Mouse (Mus musculus) lung, postnatal 0 days (tissue): ENCODE measurements at regions not wholly inside any gene's neighbourhood (a gene's known extent, or its start where the extent isn't known, plus 50 kb on each side); places are given as distances from the start of the nearest gene placed in this dataset.

Source experiments
- CTCF ChIP-seq: IDR thresholded peaks from 2 replicates; pipeline ENCODE4 v1.5.1; 2016; ENCODE audit warnings: antibody characterized with exemption, mild to moderate bottlenecking
- EP300 ChIP-seq: IDR thresholded peaks from 2 replicates; pipeline ENCODE4 v1.6.1; 2016; ENCODE audit warnings: antibody characterized with exemption, mild to moderate bottlenecking, control low read depth

DNA sequence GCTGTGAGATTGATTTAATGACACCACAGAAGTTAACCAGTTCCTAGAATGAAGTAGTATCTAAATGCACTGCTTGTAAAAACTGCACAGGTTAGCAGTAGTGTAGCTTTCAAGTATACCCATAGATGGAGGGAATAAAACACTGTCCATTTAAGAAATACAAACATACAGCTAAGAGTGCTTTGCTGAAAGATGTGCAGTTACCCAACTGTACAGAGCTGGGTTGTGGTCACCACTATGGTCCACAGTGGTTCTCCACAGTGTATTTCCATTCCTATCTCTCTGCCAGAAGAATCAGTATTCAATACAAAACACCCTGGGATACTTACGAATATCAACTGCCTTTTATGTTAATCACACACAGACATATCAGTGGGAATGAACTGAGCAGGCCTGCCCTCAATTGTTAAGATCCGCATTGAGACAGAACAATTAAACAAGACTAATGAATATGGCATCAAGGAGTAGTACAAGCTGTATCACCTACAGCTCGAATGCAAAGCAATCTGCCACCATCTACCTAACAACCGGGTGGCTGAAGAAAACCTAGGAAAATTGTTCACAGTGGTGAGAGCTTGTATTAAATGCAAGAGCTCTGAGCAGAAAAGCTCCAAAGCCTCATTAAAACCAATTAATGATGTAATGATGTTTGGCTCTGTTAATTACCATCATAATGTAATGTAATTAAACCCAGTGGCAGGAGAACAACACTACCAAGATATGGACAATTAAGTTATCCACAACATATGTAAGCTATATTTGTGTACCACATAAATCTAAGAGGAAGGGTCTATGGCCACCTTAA, 165.6 kb downstream of the Ptger3 start:
- TF ChIP-seq CTCF (no peak), EP300 (no peak)
